Mouse (Mus musculus) adipocyte (in vitro differentiated cells): Measurements from ENCODE around the gene Zdhhc7.

Experiments used
- DNase-seq: peaks from one replicate; pipeline ENCODE4 v3.0.0-alpha.2; 2016; ENCODE audit warnings: low spot score

The Zdhhc7 gene

GRCm38 (mm10) chr8:120034471-120034870 is 66.8 kb downstream of the Zdhhc7 start:
- peak; percentile 36 for DNase-seq

GRCm38 (mm10) chr8:120032549-120033208 is 68.6 kb downstream of the Zdhhc7 start:
- DNase-seq = no peak
